21 mouse cellular contexts compared by ENCODE assay signal in genomic region chr4:108225341-108225872, GRCm38 (mm10). TPM values are rescaled to one million over a fixed set of nuclear protein-coding genes. Genes with fewer than 3 reads are reported as not detected.
DNase-seq lines count a peak whose midpoint lies in the region; ATAC-seq and TF ChIP-seq lines count a peak whose summit lies in the region.
"Had no signal": no experiment of that assay in that cellular context is flagged by ENCODE, and none has a peak within 500 bp of the region (broad histone marks: within the 10 kb centered on the region; RNA-seq: fewer than 3 reads in every experiment).

No protein-coding gene starts in this region.

- H3K27me3 ChIP-seq in liver, embryonic 14.5 days (ENCODE audit: control insufficient read depth, insufficient read depth, low read length) = no peaks in the 10 kb centered on the region; the same call in 1 of the 2 replicates
- 0 out of 2 replicates have a peak, but pooled peaks cover 3% of the 10 kb centered on the region for H3K27me3 ChIP-seq in liver, embryonic 12.5 days (replicated peaks)
- no peaks in the 10 kb centered on the region; the same call in 1 of the 2 replicates for H3K27me3 ChIP-seq in small intestine, adult 2 months (ENCODE audit: control insufficient read depth, insufficient read depth, low read length)
- H3K27me3 ChIP-seq: CH12.LX; midbrain, embryonic 15.5 days; Patski had no signal

- no peak overlapping the region for H3K4me2 ChIP-seq in liver, embryonic 14.5 days (ENCODE audit: low read depth)
- H3K4me2 ChIP-seq in liver, embryonic 12.5 days = no peak overlapping the region
- H3K4me2 ChIP-seq: heart, embryonic 12.5 days; lung, embryonic 14.5 days; midbrain, embryonic 15.5 days had no signal

- intact Hi-C loops in left cerebral cortex, postnatal 14 days (cut with DNase I) = no loop called here

- TF ChIP-seq CTCF in liver, embryonic 14.5 days (IDR thresholded peaks at IDR 0.05; ENCODE audit: low read depth) = no peak
- no peak for TF ChIP-seq CTCF in small intestine, adult 2 months (IDR thresholded peaks at IDR 0.05; ENCODE audit: extremely low read depth, insufficient read length, insufficient replicate concordance, low read depth, low read length)

- H3K4me3 ChIP-seq in liver, embryonic 14.5 days (ENCODE audit: insufficient read depth in 1 of 2, low read depth in 2 of 2, low read length in 2 of 2) = no peak overlapping the region
- H3K4me3 ChIP-seq in liver, embryonic 12.5 days = no peak overlapping the region
- H3K4me3 ChIP-seq in small intestine, adult 2 months (ENCODE audit: low read depth, low read length) = no peak overlapping the region
- H3K4me3 ChIP-seq: heart, embryonic 12.5 days; limb, embryonic 10.5 days; midbrain, embryonic 15.5 days had no signal

- 59% methylated on average over 3 of the region's 3 CpGs for WGBS in liver, embryonic 14.5 days (ENCODE audit: insufficient replicate concordance)
- 56% methylated on average over 3 of the region's 3 CpGs for WGBS in liver, embryonic 12.5 days (ENCODE audit: insufficient replicate concordance)
- WGBS in small intestine, adult 2 months = 51% methylated on average over 3 of the region's 3 CpGs

- H3K9ac ChIP-seq in liver, embryonic 14.5 days (replicated peaks) = no peak overlapping the region
- no peak overlapping the region for H3K9ac ChIP-seq in liver, embryonic 12.5 days
- H3K9ac ChIP-seq: heart, embryonic 12.5 days; lung, embryonic 14.5 days; midbrain, embryonic 15.5 days had no signal

- no peaks in the 10 kb centered on the region for H3K36me3 ChIP-seq in liver, embryonic 14.5 days (replicated peaks; ENCODE audit: control insufficient read depth, insufficient read depth, low read depth)
- no peaks in the 10 kb centered on the region for H3K36me3 ChIP-seq in liver, embryonic 12.5 days
- H3K36me3 ChIP-seq in small intestine, adult 2 months (ENCODE audit: control insufficient read depth, insufficient read depth, low read length) = no peaks in the 10 kb centered on the region
- H3K36me3 ChIP-seq: heart, embryonic 12.5 days; limb, embryonic 10.5 days; midbrain, embryonic 15.5 days had no signal

- no peak overlapping the region for H3K27ac ChIP-seq in liver, embryonic 14.5 days
- no peak overlapping the region for H3K27ac ChIP-seq in liver, embryonic 12.5 days
- H3K27ac ChIP-seq in small intestine, adult 2 months (ENCODE audit: insufficient read depth, low read depth, low read length) = peak overlapping the region; percentile 83
- H3K27ac ChIP-seq: limb, embryonic 10.5 days; midbrain, embryonic 15.5 days had no signal

- no peak for TF ChIP-seq POLR2A in small intestine, adult 2 months (IDR thresholded peaks at IDR 0.05; ENCODE audit: low read depth, low read length)

- no peaks in the 10 kb centered on the region for H3K9me3 ChIP-seq in liver, embryonic 14.5 days (ENCODE audit: control insufficient read depth, low read length)
- H3K9me3 ChIP-seq in liver, embryonic 12.5 days (replicated peaks) = no peaks in the 10 kb centered on the region
- H3K9me3 ChIP-seq: heart, embryonic 12.5 days; limb, embryonic 10.5 days; midbrain, embryonic 15.5 days had no signal

- TF ChIP-seq EP300 in liver, embryonic 14.5 days (IDR thresholded peaks at IDR 0.05; ENCODE audit: low read depth) = no peak

- DNase-seq in adrenal gland, adult 8-10 months = peak; percentile 2
- DNase-seq in adrenal gland, adult 18-20 months (ENCODE audit: low spot score in 2 of 2) = no peak
- DNase-seq in liver, embryonic 14.5 days (ENCODE audit: low read depth in 3 of 3, low spot score in 3 of 3) = peak in 2 of 3 experiments; percentile 5 to 9
- DNase-seq in fat pad, adult 2 months (ENCODE audit: extremely low read depth, low read depth, low spot score) = peak; percentile 95
- no peak for DNase-seq in left cerebral cortex, postnatal 14 days (ENCODE audit: low spot score in 2 of 2)
- no peak for DNase-seq in left cerebral cortex, adult 8-10 months (ENCODE audit: low spot score in 2 of 2)
- DNase-seq: cerebellum, postnatal 10 days; gastrocnemius, postnatal 25 days; heart, postnatal 36 days; lung, embryonic 14.5 days had no signal

- H3K4me1 ChIP-seq in liver, embryonic 14.5 days (replicated peaks; ENCODE audit: control insufficient read depth in 2 of 2, insufficient read depth in 2 of 2, low read length in 1 of 2) = peaks cover 0 to 5% of the 10 kb centered on the region in 2 experiments; a peak in 1 of 4 replicates
- no peaks in the 10 kb centered on the region for H3K4me1 ChIP-seq in liver, embryonic 12.5 days
- H3K4me1 ChIP-seq in small intestine, adult 2 months (ENCODE audit: control insufficient read depth, insufficient read depth, insufficient read length, low read length) = peaks cover 6% of the 10 kb centered on the region; the same call in 1 of the 2 replicates
- H3K4me1 ChIP-seq: midbrain, embryonic 15.5 days had no signal

- no peak for ATAC-seq in liver, embryonic 14.5 days (ENCODE audit: insufficient read depth)
- no peak for ATAC-seq in liver, embryonic 12.5 days
- ATAC-seq: hindbrain, embryonic 16.5 days; midbrain, embryonic 15.5 days; Patski had no signal

RNA-seq across cellular contexts. Expression of gene Zyg11a, which starts 7.6 kb away (rescaled TPM):
- 1 to 10 TPM in 1 of 4 experiments, under 1 TPM in 3; 0.32 to 1.0 (median 0.73) TPM for total RNA-seq in adrenal gland, adult 8-10 months (2022)
- total RNA-seq in adrenal gland, adult 18-20 months (2021) = 1 to 10 TPM in 1 of 2 experiments, under 1 TPM in 1; 0.36 to 1.0 TPM
- 0.45 and 0.47 TPM in 2 replicates for polyA plus RNA-seq in liver, embryonic 14.5 days (2012; rRNA removed)
- polyA plus RNA-seq in liver, embryonic 14.5 days (2014; fragmentation: Nextera tagmentation; extraction: Ambion mirVana) = 0.14 and 0.25 TPM in 2 replicates
- polyA plus RNA-seq in liver, embryonic 12.5 days (2016; fragmentation: Nextera tagmentation; extraction: Ambion mirVana) = 0.07 and 0.08 TPM in 2 replicates
- polyA plus RNA-seq in small intestine, adult 2 months (2012; rRNA removed) = 1.1 and 1.7 TPM in 2 replicates
- not detected for total RNA-seq in left cerebral cortex, postnatal 14 days (2021)
- not detected for total RNA-seq in left cerebral cortex, adult 8-10 months (2022)
- total RNA-seq: CH12.LX; layer of hippocampus, postnatal 25 days; megakaryocyte, adult 5-6 weeks had no signal
- polyA plus RNA-seq: embryonic facial prominence, embryonic 11.5 days; heart, embryonic 12.5 days; limb, embryonic 10.5 days; midbrain, embryonic 15.5 days had no signal

Comparison
In these comparisons a context has a peak if more than half of its experiments do, and no peak if none do; other contexts are left out.
1. DNase-seq: peak in adrenal gland, adult 8-10 months (single experiment), liver, embryonic 14.5 days (2 of 3) and fat pad, adult 2 months (single experiment); none in adrenal gland, adult 18-20 months (0 of 2), left cerebral cortex, postnatal 14 days (0 of 2) and left cerebral cortex, adult 8-10 months (0 of 2).